Mouse (Mus musculus): ENCODE results near the gene Stk4.

Gene Stk4

DNA sequence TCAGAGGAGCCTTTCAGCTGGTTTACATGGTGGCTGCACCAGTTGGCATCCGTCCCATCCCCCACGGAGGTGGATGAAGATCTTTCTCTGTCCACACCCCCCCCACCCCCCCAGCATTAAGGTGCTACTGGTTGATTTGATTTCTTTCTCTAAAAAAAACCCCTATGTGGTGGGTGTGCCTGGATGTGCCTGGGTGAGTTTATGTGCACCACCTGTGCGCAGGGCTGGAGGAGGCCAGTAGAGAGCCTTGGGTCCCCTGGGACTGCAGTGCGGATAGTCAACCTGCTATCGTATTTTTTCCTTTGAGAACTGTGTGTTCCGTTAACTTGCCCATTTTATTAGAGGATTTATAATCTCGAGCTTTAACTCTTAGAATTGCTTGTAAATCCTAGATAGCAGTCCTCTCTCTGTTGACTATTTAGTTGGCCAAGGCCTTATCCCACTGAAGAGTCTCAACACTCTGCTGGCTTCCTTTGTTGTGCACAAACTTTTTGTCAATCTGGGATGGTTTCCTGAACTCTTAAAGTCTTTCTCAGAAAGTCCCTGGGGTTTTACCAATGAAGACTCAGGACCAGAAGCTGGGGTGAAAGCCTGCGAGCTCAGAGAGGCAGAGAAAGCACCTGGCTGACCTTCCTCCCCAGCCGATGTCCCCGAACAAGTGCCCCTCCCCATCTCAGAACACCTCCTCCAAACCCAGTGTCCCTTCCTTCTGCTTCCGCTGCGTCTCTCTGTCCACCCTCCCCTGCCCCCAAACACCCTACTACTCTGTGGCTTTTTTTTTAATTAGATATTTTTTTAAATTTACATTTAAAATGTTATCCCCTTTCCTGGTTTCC, 58.7 kb downstream of the Stk4 start:
- no peak for DNase-seq (ENCODE audit: inconsistent ontology term)

DNA sequence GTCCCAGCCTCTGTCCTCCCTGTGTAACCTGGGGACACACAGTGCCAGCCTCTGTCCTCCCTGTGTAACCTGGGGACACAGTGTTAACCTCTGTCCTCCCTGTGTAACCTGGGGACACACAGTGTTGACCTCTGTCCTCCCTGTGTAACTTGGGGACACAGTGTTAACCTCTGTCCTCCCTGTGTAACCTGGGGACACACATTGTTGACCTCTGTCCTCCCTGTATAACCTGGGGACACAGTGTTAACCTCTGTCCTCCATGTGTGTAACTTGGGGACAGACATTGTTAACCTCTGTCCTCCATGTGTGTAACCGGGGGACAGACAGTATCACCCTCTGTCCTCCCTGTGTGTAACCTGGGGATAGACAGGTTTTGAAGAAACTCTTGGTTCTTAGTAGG, 61.5 kb downstream of the Stk4 start:
- DNase-seq (ENCODE audit: inconsistent ontology term), result no peak

DNA sequence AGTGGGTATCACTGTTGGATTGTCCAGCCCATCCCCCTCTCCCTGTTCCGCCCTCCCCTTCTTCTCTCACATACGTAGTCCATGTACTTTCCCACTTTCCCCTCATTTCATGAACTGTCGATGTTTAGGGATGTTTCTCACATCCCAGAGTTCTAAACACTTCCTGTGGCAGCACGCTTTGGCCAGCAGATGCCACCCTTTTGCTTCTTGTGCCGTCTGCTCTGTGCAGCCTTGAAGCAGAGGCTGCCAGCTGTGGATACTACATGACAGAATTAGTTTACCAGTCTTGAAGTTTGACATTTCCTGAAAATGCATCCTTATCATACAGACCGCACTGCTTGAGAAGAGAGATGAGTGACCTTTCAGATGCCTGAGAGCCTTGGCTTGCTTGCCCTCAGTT, 64.4 kb downstream of the Stk4 start:
- no peak for DNase-seq (ENCODE audit: inconsistent ontology term)

DNA sequence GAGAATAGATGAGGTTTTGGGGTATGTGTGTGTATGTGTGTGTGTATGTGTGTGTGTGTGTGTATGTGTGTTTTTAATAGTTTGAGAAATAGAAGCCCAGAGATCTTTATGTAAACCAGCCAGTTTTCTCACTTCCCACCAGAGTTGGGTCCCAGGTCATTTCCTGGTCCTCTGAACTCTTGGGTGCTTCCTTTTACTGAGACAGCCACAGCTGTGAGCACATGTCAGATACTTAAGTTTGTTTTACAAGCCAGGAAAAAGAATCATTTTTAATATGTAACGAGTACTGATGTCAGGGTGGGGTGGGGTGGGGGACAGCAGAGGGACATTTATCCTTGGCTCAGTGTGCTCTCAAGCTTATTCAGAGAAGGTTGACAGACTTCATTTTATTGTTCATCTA, 65.2 kb downstream of the Stk4 start:
- no peak for DNase-seq (ENCODE audit: inconsistent ontology term)

DNA sequence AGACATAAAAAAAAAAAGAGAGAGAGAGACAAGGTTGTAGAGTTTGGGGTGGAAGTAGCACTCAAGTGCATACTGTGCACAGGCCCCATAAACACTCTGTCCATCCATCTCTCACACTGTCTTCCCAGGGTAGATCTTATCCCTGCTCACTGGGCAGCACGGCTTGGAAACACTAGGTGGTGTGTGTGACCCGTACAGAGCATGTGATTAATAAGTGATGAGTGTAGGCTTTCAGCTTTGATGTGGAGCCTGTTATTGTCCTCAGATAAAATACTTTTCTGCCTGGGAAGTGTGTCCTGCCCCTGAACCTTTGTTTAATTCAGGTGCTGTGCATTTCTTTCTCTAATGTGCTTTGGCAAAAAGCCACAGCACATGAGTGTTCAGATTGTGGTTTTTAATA, 66.3 kb downstream of the Stk4 start:
- peak; percentile 25 for DNase-seq (ENCODE audit: inconsistent ontology term)

DNA sequence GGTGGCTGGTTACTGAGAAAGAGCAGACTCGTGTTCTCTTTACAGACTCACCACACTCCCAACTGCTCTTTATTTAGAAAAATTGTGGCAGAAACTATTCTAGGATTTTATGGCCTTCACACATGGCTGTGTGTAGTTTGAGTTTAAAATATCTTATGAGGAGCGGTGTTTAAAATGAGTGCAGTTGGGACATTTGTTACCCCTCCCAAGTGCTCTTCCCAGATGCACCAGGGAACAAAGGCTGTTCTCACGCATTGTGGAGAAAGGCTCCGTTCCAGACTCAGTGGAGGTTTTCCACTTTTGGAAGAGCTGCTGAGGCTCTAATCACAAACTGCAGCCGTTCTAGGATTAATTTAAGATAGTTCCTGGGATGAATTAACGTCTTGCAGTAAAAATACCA, 67.6 kb downstream of the Stk4 start:
- no peak for DNase-seq (ENCODE audit: inconsistent ontology term)

DNA sequence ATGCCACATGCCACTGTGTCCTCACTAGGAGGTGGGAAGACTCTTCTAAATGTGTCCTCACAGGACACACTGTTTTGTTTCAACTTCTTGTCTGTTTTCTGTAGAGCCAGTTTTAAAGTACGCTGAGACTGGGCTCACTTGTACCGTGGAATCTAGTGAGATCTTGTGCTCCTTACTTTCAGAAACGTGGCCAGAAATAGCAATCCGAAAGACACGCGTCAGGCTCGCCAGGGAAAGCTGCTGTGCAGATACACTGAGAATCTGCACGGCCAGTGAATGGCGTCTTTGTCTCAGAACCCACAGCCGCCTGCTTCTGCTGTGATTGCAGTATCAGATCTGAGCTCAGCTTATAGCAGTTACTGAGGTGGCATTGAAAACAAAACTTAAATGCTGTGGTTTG, 71.9 kb downstream of the Stk4 start:
- DNase-seq (ENCODE audit: inconsistent ontology term), result peak; percentile 69

DNA sequence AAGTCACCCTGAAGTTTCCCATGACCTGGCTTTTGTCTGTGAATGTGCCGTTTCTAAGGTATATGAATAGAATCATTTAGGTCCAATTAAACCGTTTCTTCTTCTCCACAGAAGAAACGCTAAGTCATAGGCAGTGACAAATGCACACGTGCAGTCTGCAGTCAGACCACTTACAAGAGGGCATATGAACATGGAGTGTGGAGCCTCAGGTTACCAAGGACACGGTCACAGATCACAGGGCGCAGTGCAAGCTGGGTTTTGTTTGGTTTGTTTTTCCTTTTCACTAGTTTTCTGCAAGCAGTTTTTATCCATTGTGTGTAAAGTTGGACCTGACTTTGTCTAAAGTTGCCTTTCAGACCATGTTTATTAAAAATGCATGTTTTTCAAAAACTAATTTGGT, 73.9 kb downstream of the Stk4 start:
- DNase-seq (ENCODE audit: inconsistent ontology term), result no peak

DNA sequence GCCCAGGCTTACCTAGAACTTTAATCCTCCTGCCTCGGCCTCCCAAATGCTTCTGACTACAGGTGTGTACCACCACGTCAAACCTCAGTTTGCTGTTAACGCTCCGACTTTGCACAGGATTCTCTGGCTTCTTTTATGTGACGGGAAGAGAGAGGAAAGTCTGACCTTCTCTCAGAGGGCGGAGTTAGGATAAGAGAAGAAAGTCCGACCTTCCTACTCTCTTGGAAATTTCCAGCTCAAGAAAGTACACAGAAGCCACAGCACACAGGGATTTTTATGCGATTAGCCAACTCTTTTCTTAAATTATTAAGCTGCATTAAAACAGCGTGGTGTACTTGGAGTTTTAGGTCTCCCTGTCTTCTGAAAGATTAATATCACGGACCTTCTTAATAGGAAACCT, 74.4 kb downstream of the Stk4 start:
- no peak for DNase-seq (ENCODE audit: inconsistent ontology term)

DNA sequence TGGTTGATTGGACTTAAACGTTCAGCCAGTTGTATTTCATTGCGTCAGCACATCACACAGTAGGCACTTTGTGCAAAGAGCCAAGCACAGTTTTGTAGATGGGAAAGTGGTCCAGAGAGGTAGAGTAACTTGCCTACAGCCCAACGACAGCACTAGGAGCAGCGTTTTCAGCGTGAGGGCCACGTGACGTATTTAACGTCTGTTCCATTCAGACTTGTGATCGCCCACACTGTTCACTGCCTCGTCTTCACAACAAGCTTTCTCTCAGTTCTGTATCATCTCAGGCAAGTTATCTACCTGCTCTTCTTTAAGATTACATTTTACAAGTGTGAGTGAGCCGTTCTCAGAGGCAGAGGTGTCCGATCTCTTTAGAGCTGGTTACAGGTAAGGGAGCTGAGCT, 76.4 kb downstream of the Stk4 start:
- DNase-seq (ENCODE audit: inconsistent ontology term), result no peak

DNA sequence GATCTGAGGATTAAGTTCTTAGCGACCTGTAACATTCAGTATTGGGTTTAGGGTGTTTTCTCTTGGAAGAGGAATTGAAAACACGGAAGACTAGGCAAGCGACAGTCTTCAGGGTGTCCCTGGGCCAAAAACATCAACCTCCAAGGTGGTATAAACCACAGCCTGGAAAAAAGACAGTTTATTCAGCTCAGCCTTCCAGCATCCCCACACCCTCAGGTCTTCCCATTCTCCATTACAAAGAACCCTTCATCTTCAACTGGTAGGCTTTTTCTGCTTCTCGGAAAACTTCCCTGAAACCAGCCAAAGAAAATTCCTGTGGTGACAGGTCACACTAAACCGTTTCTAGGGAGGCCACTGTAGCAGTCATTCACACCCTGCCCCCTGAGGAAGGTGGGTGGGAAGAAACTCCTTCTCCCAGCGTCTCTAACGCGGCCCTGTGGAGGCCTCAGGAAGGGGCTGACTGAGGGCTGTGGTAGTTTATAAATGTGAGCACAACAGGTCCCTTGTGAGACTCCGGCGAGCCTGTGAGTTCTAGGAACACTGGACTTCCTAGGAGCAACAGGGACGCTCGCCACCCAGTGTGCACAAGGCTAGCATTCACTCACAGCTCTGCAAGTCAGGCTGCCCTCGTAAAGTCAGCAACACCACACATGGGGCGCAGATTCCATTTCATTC, 80.1 kb downstream of the Stk4 start:
- DNase-seq (ENCODE audit: inconsistent ontology term), result peak; percentile 60

DNA sequence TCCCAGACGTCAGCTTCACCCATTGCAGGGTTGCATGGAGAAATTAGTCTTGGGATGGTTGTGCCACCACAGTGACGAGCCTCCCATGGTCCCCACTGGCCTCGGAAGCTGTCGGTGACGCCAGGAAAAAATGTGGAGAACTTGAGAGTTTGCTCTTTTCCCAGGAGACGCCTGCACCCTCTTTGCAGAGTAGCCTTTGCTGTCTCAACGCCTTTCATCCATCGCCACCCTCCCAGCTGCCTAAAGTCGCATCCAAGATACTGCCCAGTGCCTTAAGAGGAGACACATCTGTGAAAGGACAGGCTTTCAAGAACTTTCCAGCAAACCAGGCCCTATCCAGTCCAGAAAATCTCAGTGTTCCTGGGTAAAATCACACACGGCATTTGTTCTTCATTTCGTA, 82.2 kb downstream of the Stk4 start:
- no peak for DNase-seq (ENCODE audit: inconsistent ontology term)

DNA sequence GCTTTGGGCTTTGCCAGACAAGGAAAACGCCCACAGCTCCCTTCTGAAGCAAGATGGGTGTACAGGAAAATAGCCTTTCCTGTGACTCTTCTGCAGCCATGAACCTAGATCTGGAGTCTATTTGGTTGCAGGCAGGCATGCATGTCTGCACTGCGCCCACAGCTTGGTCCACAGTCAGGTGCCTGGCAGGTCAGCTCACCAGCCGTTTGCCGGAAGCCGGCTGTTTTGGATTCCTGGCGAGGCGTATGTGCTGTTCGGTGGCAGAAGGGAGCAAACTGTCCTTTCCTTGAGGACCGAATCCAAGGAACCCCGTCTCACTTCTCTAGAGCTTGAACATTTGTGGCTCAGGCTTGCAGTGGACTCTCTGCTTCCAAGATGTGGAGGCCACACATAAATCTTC, 83.9 kb downstream of the Stk4 start:
- DNase-seq (ENCODE audit: inconsistent ontology term), result no peak

DNA sequence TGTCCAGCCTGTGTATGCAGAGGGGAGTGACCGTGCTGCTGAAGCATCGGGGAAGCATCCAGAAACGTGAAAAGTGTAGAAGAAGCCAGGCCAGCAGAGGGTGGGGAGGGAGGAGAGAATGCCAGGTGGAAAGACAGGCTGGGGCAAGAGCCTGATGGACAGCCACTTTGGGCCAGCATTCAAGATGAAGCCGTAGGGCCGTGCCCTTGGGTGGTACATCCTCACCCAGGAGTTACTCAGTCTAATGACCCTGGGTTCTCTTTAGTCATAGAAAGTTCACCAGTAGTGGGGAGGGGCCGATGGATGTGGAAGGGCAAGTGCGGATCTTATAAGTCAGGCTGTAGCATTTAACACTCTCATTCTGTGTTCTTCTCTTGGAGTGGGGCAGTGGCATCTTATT, 86.0 kb downstream of the Stk4 start:
- no peak for DNase-seq (ENCODE audit: inconsistent ontology term)

DNA sequence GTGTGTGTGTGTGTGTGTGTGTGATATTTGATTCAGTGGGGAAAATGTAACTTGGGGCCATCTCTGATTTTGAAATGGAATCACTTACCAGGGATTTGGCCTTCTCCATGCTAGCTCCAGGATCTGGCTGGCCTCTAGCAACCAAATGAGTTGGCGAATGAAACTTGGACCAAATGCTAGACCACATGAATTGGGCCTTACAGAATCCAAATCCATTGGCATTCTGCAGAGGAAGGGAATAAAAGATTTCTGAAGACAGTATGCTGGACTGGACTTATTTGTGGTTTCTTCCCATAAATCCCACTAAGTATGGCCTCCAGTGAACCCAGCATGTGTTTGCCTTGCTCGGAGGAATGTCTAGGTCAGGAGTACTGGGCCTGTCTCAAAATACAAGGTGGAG, 88.7 kb downstream of the Stk4 start:
- peak; percentile 57 for DNase-seq (ENCODE audit: inconsistent ontology term)

DNA sequence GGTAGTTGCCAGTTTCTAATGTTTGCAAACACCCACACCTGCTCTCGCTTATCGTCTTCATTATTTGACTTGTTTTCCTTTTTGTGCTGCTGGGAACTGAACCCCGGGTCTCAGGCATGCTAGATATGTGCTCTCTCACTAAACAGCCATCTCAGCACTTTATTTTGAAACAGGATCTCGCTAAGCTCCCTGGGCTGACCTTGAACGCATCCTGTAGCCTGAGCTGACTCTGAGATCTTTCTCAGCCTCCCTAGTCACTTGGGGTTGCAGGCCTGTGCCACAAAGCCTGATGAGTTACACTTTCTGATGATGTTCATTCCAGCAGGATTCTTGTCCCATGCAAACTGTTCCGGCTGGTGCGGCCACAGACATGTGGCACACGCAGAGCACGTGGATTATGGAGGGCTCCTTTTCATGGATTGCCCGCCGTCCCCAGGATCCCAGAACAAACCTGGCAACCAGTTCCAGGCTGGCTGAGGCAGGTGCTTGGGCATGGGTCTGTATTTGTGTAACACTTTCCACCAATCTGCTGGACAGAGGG, 91.5 kb downstream of the Stk4 start:
- DNase-seq (ENCODE audit: inconsistent ontology term), result no peak

DNA sequence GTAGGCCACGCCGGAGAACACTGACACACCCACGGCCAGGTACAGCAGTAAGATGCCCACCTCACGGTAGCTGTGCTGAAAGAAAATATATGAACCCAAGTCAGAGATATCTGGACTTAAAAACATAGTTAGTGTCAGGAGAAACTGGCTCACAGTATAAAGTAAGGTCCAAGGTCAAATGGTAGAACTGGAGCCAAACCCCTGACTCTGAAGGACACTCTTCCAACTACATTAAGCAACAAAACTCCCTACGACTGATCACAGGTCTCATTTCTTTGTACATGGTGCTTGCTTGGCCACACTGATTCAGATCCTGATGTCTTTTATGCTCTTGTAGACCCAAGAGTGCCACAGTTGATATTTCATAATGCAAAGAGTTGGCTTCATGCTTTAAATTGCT, 94.8 kb downstream of the Stk4 start:
- no peak for DNase-seq (ENCODE audit: inconsistent ontology term)

DNA sequence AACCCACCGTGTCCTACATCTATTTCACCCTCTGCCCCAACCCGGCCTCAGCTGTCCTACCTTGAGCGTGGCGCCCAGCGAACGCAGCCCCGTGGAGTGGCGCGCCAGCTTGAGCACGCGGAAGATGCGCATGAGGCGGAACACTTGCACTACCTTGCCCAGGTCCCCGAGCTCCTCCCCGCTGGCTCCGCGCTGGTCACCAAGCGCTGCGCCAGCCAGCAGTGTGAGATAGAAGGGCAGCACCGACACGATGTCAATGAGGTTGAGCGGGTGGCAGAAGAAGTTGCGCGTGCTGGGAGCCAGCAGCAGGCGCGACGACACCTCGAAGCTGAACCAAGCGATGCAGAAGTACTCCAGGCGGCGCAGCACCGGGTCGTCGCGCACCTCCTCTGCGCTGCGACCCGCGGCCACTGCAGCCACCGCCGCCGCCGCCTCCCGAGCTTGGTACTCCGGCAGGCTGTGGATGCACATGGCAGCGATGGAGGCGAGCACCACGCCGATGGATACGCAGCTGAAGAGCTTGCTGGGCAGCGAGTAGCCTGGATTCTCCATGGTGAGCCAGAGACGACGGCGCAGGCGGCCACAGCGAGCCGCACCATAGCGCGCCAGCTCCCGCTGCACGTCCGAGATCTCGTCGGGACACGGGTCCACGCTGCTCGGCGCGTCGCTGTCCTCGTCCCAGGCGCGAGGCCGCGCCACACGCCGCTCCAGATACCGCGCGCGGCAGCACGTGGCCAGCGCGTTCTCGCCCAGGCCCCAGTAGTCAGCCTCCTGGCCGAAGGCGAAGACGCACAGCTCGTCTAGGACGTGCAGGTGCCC, 97.8 kb downstream of the Stk4 start:
- DNase-seq (ENCODE audit: inconsistent ontology term), result no peak

DNA sequence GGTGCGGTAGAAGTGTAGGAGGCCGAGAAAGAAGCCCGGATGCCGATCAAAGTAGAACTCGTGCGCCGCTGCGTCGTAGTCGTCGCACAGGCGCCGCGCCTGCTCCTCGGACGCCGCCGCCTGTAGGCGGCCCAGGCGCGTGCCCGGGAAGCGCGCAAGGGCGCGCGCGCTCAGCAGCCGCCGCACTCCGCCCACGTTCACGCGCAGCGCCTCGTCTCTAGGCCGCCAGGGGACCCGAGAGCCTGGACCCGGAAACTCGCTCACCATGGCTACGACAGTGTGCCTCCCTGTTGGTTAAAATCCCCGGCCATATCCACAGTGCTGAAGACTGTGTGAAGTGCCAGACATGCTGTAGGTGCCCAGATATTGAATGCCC, 98.4 kb downstream of the Stk4 start:
- DNase-seq (ENCODE audit: inconsistent ontology term), result no peak

DNA sequence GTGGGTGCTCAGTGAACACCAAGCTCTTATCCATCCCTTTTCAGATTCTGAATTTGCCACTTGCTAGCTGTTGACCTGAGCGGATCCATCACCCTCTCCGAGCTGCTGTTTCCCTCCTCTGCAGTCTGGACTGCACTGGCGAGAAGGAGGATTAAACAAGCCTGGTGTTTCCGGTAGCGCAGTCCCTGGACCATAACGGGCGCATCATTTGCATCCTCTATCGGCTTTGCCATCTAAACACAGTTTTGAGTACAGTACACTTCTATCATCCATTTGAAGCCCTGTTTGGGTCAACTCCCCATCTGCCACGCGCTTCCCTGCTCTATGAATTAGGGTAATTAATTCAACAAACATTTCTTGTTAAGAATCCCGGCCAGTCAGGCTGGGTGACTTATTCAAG, 100.2 kb downstream of the Stk4 start:
- DNase-seq (ENCODE audit: inconsistent ontology term), result no peak

DNA sequence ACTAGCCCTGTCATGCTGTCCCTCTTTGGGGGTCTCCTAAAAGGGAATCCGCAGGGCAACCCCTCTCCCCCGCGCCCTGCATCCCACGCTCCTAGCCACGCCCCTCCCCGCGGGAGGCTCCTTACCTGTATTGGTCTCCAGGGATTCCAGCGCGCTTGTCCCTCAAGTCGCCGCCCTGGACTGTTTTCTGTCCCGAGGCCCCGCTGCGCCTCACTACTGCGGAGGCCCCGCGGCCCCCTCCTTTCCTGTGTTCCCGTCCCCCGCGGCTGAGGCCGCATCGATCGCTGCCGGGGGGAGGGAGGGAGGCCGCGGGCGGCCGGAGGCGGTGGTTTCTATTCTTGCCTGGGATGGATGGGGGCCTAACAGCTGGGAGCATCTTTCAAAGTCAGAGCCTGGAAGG, 100.8 kb downstream of the Stk4 start, which contains the start of gene Kcns1:
TSS of gene Kcns1 (minus strand) at position 212 of the 400 bp plus-strand sequence.
- no peak for DNase-seq (ENCODE audit: inconsistent ontology term)

DNA sequence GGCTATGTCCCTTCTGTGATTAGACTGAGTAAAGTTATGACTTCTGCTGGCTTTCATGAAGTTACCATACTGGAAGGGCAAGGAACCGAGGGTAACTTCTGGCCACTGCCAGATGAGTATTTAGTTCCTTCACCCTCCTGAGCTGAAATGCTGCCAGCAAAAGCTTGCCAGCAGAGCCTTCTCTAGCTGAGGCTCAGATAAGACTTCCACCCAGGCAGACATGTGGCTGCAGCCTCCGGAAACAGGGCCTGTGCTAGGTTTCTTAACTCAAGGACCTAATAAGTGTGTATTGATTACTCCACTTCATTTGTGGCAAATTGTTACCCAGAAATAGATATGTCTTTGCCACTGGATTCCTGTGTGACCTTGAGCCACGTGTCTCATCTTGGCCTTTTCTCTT, 103.3 kb downstream of the Stk4 start:
- no peak for DNase-seq (ENCODE audit: inconsistent ontology term)
